Mouse (Mus musculus): ENCODE results near the gene Crlf1. TPM values are rescaled to one million over a fixed set of nuclear protein-coding genes. Genes with fewer than 3 reads are reported as not detected.

Gene Crlf1
- polyA plus RNA-seq, 1 experiment from 2014 or later, result 0.38 TPM

- no peak for TF ChIP-seq EP300 (IDR thresholded peaks at IDR 0.05; ENCODE audit: low read depth)
- H3K4me2 ChIP-seq (ENCODE audit: low read depth, low read length), result peak overlapping the region; percentile 64
- H3K27me3 ChIP-seq (ENCODE audit: insufficient read depth, low read length), result no peaks in the 10 kb centered on the region
- 38% methylated on average over 5 of the region's 5 CpGs for WGBS (ENCODE audit: insufficient replicate concordance)
- H3K9me3 ChIP-seq (ENCODE audit: low read length), result no peaks in the 10 kb centered on the region
- peak overlapping the region; percentile 55 for H3K9ac ChIP-seq (replicated peaks)
- peaks cover 30% of the 10 kb centered on the region for H3K4me1 ChIP-seq (ENCODE audit: insufficient read depth)
- H3K4me3 ChIP-seq (ENCODE audit: low read depth, low read length), result peak overlapping the region; percentile 90
- ATAC-seq (peak; percentile 4), DNase-seq (no peak)
- H3K27ac ChIP-seq (ENCODE audit: low read depth), result peak overlapping the region; percentile 86
- peaks cover 34% of the 10 kb centered on the region for H3K36me3 ChIP-seq (replicated peaks; ENCODE audit: insufficient read depth, low read length)
Measured at GRCm38 (mm10) chr8:70529299-70529698, 36.3 kb downstream of the Crlf1 start.

GRCm38 (mm10) chr8:70529741-70530161, 36.8 kb downstream of the Crlf1 start:
- Histone ChIP-seq H3K4me2 (ENCODE audit: low read depth, low read length) (peak overlapping the region; percentile 64; the same call in 1 of the 2 replicates), H3K4me3 (ENCODE audit: low read depth, low read length) (peak overlapping the region; percentile 90), H3K27ac (ENCODE audit: low read depth) (peak overlapping the region; percentile 86), H3K9ac (replicated peaks) (peak overlapping the region; percentile 55), H3K4me1 (ENCODE audit: insufficient read depth) (peaks cover 30% of the 10 kb centered on the region), H3K9me3 (ENCODE audit: low read length) (no peaks in the 10 kb centered on the region), H3K27me3 (ENCODE audit: insufficient read depth, low read length) (no peaks in the 10 kb centered on the region), H3K36me3 (replicated peaks; ENCODE audit: insufficient read depth, low read length) (peaks cover 38% of the 10 kb centered on the region)
- DNase-seq (no peak), ATAC-seq (peak; percentile 55)
- 64% methylated on average over 3 of the region's 3 CpGs for WGBS (ENCODE audit: insufficient replicate concordance)
- TF ChIP-seq EP300 (IDR thresholded peaks at IDR 0.05; ENCODE audit: low read depth) (no peak), CTCF (IDR thresholded peaks at IDR 0.05; ENCODE audit: low read depth) (no peak)

GRCm38 (mm10) chr8:70530314-70530713, 37.4 kb downstream of the Crlf1 start:
- H3K36me3 ChIP-seq (replicated peaks; ENCODE audit: insufficient read depth, low read length), result peaks cover 41% of the 10 kb centered on the region

GRCm38 (mm10) chr8:70534281-70534680, 41.3 kb downstream of the Crlf1 start:
- TF ChIP-seq CTCF (IDR thresholded peaks at IDR 0.05; ENCODE audit: low read depth), result no peak
- no peak for TF ChIP-seq EP300 (IDR thresholded peaks at IDR 0.05; ENCODE audit: low read depth)
- H3K4me3 ChIP-seq (ENCODE audit: low read depth, low read length), result no peak overlapping the region
- H3K4me1 ChIP-seq (ENCODE audit: insufficient read depth), result peaks cover 17% of the 10 kb centered on the region
- H3K4me2 ChIP-seq (ENCODE audit: low read depth, low read length), result no peak overlapping the region
- ATAC-seq (no peak), DNase-seq (no peak)
- no peaks in the 10 kb centered on the region for H3K9me3 ChIP-seq (ENCODE audit: low read length)
- WGBS (ENCODE audit: insufficient replicate concordance), result 90% methylated on average over 12 of the region's 12 CpGs
- H3K27me3 ChIP-seq (ENCODE audit: insufficient read depth, low read length), result no peaks in the 10 kb centered on the region
- H3K36me3 ChIP-seq (replicated peaks; ENCODE audit: insufficient read depth, low read length), result peaks cover 59% of the 10 kb centered on the region
- no peak overlapping the region for H3K27ac ChIP-seq (ENCODE audit: low read depth)
- no peak overlapping the region for H3K9ac ChIP-seq (replicated peaks)

More at GRCm38 (mm10) chr8:70530314-70530713, 37.4 kb downstream of the Crlf1 start:
- 87% methylated on average over 2 of the region's 2 CpGs for WGBS (ENCODE audit: insufficient replicate concordance)
- Histone ChIP-seq H3K27ac (ENCODE audit: low read depth) (peak overlapping the region; percentile 86), H3K4me3 (ENCODE audit: low read depth, low read length) (no peak overlapping the region), H3K4me1 (ENCODE audit: insufficient read depth) (peaks cover 30% of the 10 kb centered on the region), H3K27me3 (ENCODE audit: insufficient read depth, low read length) (no peaks in the 10 kb centered on the region), H3K9me3 (ENCODE audit: low read length) (no peaks in the 10 kb centered on the region), H3K4me2 (ENCODE audit: low read depth, low read length) (0 out of 2 replicates have a peak overlapping the region, but pooled peaks have one; percentile 64), H3K9ac (replicated peaks) (no peak overlapping the region)
- TF ChIP-seq EP300 (IDR thresholded peaks at IDR 0.05; ENCODE audit: low read depth), result no peak
- TF ChIP-seq CTCF (IDR thresholded peaks at IDR 0.05; ENCODE audit: low read depth), result peak; percentile 27; the same call in 1 of the 2 replicates
- no peak for ATAC-seq
- no peak for DNase-seq

DNA sequence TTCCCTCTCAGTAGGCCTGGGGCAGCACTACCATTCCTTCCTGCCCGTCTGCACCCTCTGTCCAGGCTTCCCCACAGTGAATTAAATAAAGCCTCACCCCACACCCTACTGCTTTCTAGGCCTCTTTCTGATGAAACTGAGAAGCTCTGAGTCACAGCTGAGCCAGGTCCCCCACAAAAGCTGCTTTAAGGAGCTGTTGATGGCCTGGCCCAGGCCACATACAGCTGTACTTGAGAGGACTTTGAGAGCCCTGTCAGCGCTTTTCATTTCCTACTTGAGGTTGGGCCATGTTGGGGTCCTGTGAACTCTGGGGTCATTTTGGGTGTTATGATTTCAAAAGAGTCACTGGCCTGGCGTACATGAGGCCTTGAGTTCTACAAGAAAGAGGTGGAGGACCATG, 42.3 kb downstream of the Crlf1 start:
- H3K9ac ChIP-seq (replicated peaks), result no peak overlapping the region
- H3K4me1 ChIP-seq (ENCODE audit: insufficient read depth), result peaks cover 8% of the 10 kb centered on the region
- TF ChIP-seq EP300 (IDR thresholded peaks at IDR 0.05; ENCODE audit: low read depth) (no peak), CTCF (IDR thresholded peaks at IDR 0.05; ENCODE audit: low read depth) (no peak)
- ATAC-seq, result no peak
- no peak for DNase-seq
- WGBS (ENCODE audit: insufficient replicate concordance), result 93% methylated on average over 3 of the region's 3 CpGs
- no peak overlapping the region for H3K4me2 ChIP-seq (ENCODE audit: low read depth, low read length)
- H3K9me3 ChIP-seq (ENCODE audit: low read length), result no peaks in the 10 kb centered on the region
- no peak overlapping the region for H3K4me3 ChIP-seq (ENCODE audit: low read depth, low read length)
- H3K27me3 ChIP-seq (ENCODE audit: insufficient read depth, low read length), result no peaks in the 10 kb centered on the region
- peaks cover 59% of the 10 kb centered on the region for H3K36me3 ChIP-seq (replicated peaks; ENCODE audit: insufficient read depth, low read length)
- no peak overlapping the region for H3K27ac ChIP-seq (ENCODE audit: low read depth)

GRCm38 (mm10) chr8:70535701-70536100, 42.7 kb downstream of the Crlf1 start:
- no peaks in the 10 kb centered on the region for H3K27me3 ChIP-seq (ENCODE audit: insufficient read depth, low read length)
- no peak overlapping the region for H3K4me2 ChIP-seq (ENCODE audit: low read depth, low read length)
- no peak overlapping the region for H3K27ac ChIP-seq (ENCODE audit: low read depth)
- H3K9ac ChIP-seq (replicated peaks), result no peak overlapping the region
- H3K36me3 ChIP-seq (replicated peaks; ENCODE audit: insufficient read depth, low read length), result peaks cover 56% of the 10 kb centered on the region
- H3K9me3 ChIP-seq (ENCODE audit: low read length), result no peaks in the 10 kb centered on the region
- TF ChIP-seq EP300 (IDR thresholded peaks at IDR 0.05; ENCODE audit: low read depth) (no peak), CTCF (IDR thresholded peaks at IDR 0.05; ENCODE audit: low read depth) (no peak)
- ATAC-seq, result no peak
- H3K4me1 ChIP-seq (ENCODE audit: insufficient read depth), result peaks cover 11% of the 10 kb centered on the region
- WGBS (ENCODE audit: insufficient replicate concordance), result 82% methylated on average over 2 of the region's 2 CpGs
- H3K4me3 ChIP-seq (ENCODE audit: low read depth, low read length), result no peak overlapping the region
- no peak for DNase-seq

Measured in liver, postnatal 0 days (tissue).